Mouse (Mus musculus): ENCODE data around the gene Map7. TPM values are rescaled to one million over a fixed set of nuclear protein-coding genes. Genes with fewer than 3 reads are reported as not detected.

Gene Map7
- total RNA-seq, 2 experiments from 2014 or later, result 93.5 to 134 TPM

DNA sequence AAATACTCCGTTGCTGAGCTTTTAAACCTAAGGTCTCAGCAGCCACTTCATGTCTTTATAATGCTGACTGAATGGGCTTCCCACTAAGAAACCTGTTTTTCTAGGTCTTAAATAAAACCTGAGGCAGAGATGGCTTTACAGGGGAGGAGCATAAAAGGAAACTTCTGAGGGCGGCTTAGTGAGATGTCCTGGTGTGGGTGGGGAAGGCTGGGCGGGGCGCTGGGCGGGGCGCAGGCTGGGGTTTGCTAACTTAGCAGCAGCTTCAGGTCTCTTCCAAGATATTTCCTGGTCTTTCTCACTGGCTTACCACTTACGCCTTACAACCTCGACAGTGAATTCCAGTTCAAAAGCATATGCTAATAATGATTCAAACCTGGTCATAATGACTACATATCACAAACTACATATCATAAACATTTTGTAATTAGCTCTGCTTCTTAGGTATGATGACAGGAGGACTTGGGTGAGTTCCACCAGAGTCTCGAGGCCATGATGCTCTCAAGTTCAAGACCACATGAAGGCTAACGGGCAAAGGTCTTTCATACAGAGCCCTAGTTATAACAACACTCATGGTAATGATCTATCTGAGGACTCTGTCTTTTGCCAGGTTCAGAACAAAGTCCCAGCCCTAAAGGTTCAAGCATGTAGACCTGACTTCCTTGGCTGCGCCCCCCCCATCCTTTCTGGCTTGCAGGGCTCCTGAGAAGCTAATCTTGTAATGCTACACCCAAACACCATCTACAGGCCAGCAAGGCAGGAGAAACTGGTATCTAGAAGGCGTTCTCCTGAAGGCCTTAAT lies 30.7 kb downstream of the Map7 start:
- DNase-seq (ENCODE audit: low spot score in 2 of 2), result no peak
- intact Hi-C loops (cut with DNase I), result loop anchor here (10.0 kb wide), 1 partner anchor 776 kb away; the partner anchor contains the start of gene Ahi1

DNA sequence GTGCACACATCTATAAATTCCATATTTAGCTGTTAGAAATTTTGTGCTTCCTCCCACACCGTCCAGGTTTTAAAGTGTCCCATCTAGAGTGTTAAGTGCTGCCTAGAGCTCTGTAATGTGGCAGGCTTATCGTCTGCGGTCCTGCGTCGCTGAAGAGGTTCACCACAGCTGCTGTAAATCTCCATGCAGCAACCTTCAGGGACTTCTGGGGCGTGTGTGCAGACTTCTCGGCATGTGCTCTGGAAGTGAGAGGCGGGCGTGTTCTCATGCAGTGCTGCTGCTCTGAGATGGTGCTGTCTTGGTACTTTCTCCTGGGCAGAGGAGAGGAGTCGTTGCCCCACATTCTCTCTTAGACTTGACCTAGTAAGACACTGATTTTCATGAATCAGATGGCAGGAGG lies 32.9 kb downstream of the Map7 start:
- intact Hi-C loops (cut with DNase I), result no loop called here
- DNase-seq (ENCODE audit: low spot score in 2 of 2), result peak in 1 of 2 experiments; percentile 44

DNA sequence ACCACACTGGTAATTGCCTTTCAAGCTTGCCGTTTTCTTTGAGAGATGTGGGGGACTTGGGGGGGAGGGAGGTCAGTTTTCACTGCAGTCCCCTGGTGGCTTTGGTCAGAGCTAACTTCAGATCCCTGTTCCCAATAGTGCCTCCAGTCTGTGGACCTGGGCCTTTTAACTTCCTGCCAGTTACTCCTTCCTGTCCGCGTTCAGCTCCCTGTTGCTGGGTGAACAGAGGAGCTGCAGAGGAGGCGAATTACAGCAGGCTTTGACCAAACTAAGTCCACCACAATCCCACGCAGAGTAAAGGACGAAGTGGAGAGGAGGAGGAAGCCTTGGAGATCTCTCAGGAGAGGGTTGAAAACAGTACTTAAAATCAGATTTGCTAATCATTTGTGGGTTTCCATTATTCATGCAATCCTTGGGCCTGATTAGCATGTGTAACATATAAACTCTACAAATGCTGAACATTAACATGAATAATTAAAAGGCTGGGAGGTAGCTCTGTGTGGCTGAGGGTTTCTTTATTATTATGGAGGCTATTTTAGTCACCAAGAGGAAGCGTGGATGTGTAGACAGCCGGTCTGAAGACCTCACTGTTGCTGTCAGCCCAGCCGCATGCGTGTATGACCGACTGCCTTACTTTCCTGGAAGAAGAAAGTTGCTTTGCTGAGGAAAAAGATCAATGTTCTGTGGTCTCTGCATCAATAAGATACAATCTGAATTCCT lies 33.6 kb downstream of the Map7 start:
- intact Hi-C loops (cut with DNase I), result no loop called here
- no peak for DNase-seq (ENCODE audit: low spot score in 2 of 2)

DNA sequence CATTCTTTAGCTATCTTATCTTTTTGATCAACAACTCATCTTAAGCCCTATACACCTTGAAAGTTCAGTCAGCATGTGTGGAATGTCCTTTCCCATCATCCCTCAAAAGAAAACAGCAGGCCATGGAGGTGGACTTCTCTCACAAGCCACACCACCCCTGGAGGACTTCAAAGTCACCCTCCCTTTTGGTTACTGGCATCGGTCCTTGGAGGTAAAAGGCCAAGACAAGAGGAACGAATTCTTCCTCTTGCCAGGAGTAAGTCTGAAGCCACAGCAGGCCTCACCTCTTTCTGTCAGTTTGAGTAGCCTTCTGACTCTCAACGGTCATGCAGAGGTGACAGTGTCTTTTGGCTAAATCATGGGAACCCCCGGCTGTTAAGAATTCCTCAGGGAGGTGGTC lies 36.1 kb downstream of the Map7 start:
- DNase-seq (ENCODE audit: low spot score in 2 of 2), result no peak
- intact Hi-C loops (cut with DNase I), result no loop called here

DNA sequence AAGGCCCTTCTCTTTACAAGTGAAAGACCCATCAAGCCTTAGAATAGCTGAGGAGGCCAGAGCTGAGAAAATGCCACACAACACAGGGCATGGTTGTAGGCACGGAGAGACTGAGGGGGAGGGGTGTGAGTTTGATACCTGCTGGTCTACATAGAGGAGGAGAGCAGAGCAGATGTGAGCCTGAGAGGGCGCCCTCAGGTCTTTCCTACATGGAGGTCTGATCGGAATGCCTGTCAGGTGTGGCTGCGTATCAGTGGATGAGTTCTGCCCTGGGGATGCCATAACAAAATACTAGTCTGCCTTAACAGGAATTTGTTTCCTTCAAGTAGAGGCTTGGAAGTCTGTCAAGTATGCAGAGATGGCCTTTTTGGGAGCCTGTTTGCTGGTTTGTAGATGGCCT lies 37.0 kb downstream of the Map7 start:
- intact Hi-C loops (cut with DNase I), result no loop called here

DNA sequence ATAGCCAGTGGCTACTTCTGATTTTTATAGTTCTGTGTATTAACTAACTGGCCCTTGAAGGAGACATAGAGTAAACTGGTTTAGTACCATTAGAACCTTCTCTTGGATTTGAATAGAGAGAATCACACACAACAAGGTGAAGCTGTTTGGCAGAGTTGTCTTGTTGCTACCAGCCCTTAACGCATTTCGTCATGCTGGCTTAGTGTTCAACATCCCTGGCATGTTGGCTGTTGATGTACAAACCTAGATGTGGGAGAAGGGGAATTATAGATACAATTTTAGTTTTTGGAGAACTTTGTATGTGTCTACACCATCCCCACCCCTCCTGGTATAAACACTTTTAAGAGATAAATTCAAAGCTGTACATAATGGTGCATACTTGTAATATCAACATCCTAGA lies 37.5 kb downstream of the Map7 start:
- no peak for DNase-seq (ENCODE audit: low spot score in 2 of 2)
- intact Hi-C loops (cut with DNase I), result no loop called here

More for the DNA sequence above, 37.0 kb downstream of the Map7 start:
- no peak for DNase-seq (ENCODE audit: low spot score in 2 of 2)

DNA sequence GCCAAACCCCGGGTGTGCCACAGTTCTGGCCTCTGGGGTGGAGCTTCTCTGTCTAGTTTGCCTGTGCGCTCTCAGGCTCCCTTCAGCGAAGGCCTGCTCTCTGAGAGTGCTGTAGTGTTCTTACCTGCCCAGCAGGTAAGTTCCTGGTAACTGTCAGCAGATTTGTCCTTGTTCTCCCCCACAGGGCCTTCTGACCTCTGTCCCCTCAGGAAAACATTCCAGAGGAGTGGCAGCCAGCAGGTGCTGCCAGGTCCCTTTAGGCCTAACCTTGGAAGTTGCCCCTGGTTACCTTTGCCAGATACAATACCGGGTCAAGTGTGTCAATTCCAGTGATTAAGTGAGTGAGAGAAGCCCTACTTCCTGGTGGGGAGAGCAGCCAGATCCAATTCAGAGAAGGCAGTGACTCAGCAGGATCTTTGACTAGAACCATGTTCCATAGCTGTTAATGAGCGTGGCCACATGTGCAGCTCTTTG lies 38.6 kb downstream of the Map7 start:
- intact Hi-C loops (cut with DNase I), result no loop called here
- no peak for DNase-seq (ENCODE audit: low spot score in 2 of 2)

DNA sequence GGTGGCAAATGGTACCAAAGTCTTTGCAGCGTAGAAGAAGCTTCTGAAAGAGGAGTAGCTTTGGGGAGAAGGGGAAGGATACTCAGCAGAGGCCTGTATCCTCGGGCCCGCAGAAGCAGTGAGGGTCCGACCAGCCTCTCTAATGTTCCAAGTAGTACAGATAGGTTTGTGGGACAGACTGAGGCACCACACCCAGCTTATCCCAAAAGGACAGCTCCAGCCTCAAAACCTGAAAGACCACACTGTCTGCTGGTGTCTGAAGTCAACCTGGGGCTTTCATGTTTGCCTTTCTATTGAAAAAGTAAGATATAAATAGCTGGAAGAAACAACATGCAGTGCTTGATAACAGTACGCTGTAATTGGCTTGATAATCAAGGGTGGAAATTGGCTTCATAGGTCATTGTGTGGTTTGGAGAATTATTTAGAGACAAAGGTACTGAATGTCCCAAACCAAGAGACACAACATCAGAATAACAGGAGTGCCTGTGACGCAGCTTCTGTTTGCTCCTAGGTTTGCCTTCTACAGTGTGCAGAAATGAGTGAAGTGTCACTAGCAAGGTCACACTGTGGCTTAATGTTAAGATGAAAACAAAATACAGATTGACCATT lies 42.0 kb downstream of the Map7 start:
- no peak for DNase-seq (ENCODE audit: low spot score in 2 of 2)
- intact Hi-C loops (cut with DNase I), result no loop called here

DNA sequence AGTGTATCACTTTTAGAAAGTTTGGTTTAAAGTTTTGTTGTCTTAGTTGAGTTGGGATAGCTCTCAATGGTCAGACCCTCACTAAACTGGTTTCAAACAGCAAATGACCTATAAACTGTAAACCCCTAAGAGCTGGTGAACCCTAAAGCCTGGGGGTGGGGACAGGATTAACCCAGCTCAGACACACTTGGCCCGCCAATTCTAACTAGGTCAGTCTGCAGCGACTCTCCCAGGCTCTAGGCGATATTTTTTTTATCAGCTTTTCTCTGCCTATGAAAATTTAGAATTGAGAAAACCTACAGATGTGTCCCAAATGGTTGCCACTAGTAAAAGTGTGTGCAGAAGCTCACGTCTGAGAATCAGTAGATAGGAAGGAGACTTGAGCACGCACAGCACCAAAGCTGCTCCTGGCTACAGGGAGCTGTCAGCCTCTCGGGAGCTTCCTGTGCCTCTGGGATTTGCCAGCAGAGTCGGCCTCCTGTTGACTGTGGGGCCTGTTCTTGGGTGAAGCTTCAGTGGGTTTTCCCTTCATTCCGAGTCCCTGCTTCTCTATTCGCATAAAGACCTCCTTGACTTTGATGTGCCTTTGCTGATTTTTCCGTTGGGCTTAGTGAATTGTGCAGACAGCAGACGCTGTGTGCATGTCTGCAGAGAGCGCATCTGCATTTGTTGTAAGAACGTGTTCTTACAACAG lies 46.7 kb downstream of the Map7 start:
- no peak for DNase-seq (ENCODE audit: low spot score in 2 of 2)
- intact Hi-C loops (cut with DNase I), result no loop called here

DNA sequence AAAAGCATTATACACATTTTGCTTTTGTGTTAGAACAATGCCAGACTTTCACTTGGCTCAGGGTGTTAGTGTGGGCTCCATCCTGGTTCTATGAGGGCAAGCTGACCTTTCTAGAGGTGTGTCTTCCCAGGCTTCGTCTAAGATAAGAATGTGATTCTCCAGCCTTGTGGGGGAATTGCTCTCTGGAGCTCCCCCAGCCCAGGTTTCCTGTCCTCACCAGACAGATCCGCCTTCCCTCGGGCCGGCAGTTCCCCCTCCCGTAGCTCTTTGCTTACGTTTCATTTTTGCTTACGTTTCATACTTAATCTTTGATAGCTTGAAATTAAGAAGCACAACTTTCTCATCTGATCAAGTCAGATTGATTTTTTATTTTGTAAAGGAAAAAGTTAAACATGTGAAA lies 48.8 kb downstream of the Map7 start:
- intact Hi-C loops (cut with DNase I), result no loop called here
- no peak for DNase-seq (ENCODE audit: low spot score in 2 of 2)

DNA sequence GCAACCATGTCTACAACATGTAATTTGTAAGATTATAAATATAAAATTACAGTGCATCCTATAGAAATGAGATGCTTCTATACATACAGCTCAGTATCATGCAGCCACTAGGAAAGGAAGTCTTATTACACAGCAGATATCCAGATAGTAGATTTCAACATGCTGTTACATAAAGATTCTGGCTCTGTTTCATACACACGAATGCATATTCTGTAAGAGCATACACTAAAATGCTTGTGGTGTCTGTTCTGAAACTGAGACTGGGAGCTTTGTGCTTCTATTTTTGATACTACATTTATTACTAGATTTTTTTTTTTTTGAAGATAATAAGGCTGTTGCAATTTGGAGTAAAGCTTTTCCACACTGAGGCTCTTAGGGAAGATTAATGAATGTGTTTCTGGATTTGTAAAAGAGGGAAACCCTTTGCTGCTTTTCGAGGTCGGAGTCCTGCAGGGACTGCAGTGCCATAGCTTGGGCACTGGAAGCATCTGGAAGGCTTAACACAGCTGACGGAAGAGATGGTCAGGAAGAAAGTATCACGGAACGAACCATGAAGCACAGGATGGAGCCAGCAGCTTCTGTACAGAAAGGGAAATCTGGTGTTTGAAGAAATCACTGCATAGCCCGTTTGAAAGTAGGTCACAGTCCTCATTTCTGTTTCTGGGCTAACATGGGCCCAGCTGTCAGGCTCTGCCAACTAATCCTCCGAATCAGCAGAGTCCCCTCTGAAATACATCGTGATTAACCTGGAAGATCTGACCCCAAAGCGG lies 50.9 kb downstream of the Map7 start:
- intact Hi-C loops (cut with DNase I), result no loop called here
- DNase-seq (ENCODE audit: low spot score in 2 of 2), result no peak

DNA sequence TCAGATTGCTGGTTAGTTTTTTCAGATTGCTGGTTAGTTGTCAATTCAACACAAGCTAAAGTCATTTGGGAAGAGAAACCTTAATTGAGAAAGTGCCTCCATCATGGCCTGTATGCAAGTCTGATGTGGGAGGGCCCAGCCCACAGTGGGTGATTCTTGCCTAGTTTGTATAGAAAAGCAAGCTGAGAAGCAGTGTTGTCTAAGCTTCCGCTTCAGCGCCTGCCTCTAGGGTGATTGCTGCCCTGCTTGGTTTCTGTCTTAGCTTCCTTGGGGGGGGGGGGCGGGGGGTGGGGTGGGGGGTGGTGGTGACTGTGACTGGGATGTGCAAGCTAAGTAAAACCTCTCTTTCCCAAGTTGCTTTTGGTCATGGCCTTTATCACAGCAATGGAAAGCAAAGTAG lies 53.0 kb downstream of the Map7 start:
- no peak for DNase-seq (ENCODE audit: low spot score in 2 of 2)
- intact Hi-C loops (cut with DNase I), result no loop called here

DNA sequence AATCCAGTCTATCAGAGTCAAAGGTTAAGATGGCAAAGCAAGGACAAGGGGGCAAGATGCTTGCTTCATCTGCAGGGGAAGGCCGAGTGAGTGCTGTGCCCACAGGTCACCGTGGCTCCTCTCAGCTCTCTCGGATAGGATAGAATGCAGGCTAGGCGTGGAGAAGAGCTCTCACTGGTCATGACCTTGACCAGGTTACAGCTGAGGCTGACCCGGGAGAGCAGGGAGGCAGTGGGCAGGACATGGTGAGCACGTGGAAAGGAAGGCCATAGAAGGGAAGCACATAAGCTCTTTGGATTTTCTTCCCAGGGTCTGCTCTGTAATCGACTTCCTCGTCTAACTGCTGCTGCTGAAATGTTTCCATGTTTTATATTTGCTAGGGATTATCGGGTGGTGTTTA lies 53.9 kb downstream of the Map7 start:
- intact Hi-C loops (cut with DNase I), result no loop called here
- DNase-seq (ENCODE audit: low spot score in 2 of 2), result no peak

DNA sequence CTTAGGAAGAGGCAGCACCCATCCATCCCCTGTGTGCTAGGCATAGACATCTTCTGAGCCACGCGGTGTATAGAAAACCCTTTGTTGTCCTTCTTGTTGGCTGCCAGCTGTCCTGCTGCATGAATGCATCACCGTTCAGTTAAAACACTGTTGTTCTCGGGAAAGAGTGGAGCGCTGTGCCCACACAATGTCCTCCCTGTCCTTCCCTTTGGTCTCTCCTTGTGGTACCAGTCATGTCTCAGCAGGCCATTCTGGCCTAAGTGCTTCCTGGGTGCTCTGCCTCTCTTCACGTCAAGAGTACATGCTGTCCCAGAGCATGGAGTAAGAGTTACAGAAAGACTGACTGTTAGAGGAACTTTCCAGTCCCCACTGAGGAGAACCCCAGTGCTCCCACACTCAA lies 54.5 kb downstream of the Map7 start:
- no peak for DNase-seq (ENCODE audit: low spot score in 2 of 2)
- intact Hi-C loops (cut with DNase I), result no loop called here

DNA sequence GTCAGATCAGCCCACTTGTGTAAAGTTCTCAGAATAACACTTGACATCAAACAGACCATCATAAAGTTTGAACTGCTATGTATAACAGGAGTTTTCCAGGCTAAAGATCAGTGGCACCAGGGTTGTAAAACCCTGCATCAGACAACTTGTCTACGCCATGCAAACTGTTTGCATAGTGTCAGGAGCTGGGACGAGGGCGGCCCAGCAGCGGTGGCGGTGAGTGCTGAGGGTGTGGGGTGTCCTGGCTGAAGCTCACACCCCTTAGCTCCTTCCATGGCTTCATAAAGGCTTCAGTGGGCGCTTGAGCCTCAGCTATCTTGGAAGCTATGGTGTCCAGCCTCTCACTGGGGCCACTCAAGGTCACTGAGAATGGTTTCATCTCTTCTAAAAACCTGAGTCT lies 55.2 kb downstream of the Map7 start:
- DNase-seq (ENCODE audit: low spot score in 2 of 2), result no peak
- intact Hi-C loops (cut with DNase I), result no loop called here

DNA sequence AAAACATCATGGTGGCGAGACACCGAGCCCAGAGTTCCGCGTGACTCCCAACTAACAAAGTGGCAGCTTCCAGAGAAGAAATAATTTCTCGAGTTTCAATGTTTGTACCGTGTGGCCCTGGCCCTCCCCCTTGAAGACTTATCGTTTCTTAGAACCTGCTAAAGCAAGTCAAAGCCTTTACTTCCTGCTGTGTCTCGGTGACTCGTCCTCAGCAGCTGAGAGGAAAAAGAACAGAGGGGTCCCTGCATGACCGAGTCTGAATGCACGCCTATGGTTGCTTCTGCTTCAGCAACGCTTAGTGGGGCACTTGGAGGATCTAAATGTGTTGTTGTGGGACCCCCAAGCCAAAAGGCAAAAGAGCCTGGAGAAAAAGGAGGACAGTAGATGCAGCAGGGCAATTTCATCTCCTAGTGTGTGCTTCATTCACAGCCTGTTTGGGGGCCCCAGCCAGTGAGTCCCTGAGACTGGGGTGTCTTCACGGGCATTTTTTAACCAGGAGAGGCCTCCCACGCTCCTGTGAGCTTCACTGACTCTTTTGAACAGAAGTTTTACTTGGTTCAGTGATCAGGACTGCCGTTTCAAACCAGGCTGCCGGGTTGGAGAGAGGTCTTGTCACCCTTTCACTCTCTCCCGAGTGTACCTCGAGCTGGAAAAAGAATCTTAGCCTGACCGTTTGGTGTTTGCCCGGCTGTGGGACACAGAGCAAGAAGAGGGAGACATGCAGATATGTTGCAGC lies 56.6 kb downstream of the Map7 start:
- intact Hi-C loops (cut with DNase I), result no loop called here
- DNase-seq (ENCODE audit: low spot score in 2 of 2), result no peak

DNA sequence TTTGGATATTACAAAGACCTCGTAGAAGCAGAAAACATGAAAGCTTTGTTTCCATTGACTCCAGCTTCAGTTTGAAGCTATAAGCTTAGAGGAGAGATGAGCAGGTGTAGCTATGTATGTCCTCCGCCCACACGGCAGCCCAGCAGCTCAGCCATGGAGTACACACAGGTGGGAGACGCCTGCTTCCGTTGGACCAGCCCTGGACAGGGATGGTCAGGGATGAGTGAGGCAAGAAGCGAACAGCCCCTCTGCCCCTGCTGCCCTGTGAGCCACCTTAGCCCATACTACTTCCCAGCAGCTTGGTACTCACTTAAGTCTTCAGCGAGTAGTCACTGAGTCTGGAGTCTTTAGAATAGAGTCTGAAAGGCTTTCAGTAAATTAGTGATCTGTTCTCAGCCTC lies 58.7 kb downstream of the Map7 start:
- intact Hi-C loops (cut with DNase I), result no loop called here
- no peak for DNase-seq (ENCODE audit: low spot score in 2 of 2)

DNA sequence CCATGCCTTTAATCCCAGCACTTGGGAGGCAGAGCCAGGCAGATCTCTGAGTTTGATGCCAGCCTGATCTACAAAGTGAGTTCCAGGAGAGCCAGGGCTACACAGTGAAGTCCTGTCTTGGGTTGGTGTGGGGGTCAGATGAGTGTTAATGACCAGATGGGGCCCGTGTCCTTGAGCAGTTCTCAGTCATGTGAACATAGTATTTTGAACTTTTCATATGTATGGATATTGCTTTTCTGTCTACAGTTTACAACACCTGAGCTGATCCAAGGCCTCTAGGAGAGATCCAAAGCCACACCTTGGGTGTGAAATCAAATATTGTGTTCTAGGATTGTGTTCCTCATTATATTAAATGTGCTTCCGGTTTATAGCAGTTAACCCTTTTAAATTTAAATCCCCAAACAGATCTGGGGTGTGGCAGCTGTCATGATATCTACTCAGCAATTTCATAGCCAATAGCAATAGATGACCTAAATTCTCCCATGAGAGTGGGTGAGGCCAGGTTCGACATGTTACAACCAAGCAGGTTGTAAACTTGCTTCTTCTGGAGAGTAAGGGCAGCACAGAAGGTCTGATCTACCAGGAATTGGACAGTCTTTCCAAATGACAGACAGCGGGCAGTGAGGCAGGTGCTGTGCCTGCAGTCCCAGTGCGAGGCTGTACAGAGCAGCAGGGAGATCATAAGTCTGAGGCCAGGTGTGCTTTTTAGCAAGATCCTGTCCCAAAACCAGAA lies 61.5 kb downstream of the Map7 start:
- intact Hi-C loops (cut with DNase I), result no loop called here
- DNase-seq (ENCODE audit: low spot score in 2 of 2), result no peak

Data from left cerebral cortex, postnatal 36 days (tissue).